Mouse (Mus musculus) olfactory bulb, adult 2 months (tissue): ENCODE data around the gene Galnt13. TPM values are rescaled to one million over a fixed set of nuclear protein-coding genes. Genes with fewer than 3 reads are reported as not detected.
"Not testable (repeated sequence)": the region's sequence is repeated elsewhere in the genome, so short reads cannot be mapped to it uniquely, and the experiment has no call there.

Experiments used
- H3K27ac ChIP-seq: fragments of 200-500 bp; 2 replicates; pipeline ENCODE4 v1.5.1; 2012; ENCODE audit warnings: low read depth, low read length; ENCODE audit not compliant: insufficient read depth
- H3K4me1 ChIP-seq: fragments of 200-500 bp; 2 replicates; pipeline ENCODE4 v1.6.1; 2012; ENCODE audit warnings: low read length; ENCODE audit not compliant: control insufficient read depth, insufficient read depth
- H3K4me3 ChIP-seq: fragments of 200-500 bp; 2 replicates; pipeline ENCODE4 v1.5.1; 2012; ENCODE audit warnings: mild to moderate bottlenecking, low read depth, low read length, moderate library complexity; ENCODE audit not compliant: insufficient read depth
- CTCF ChIP-seq: fragments of 200-500 bp; IDR thresholded peaks from 2 replicates; pipeline ENCODE4 v1.5.1; 2012; ENCODE audit warnings: low read depth, mild to moderate bottlenecking, low read length, moderate library complexity; ENCODE audit not compliant: insufficient read depth
- POLR2A ChIP-seq: fragments of 200-500 bp; IDR thresholded peaks from 2 replicates; pipeline ENCODE4 v1.6.1; 2012; ENCODE audit warnings: mild to moderate bottlenecking, low read depth, low read length, moderate library complexity; ENCODE audit not compliant: insufficient read depth
- WGBS: fragments of 180-500 bp; shearing (Covaris S2); methylation state at CpG from one replicate; pipeline ENCODE4 v1.1.7; 2018; 5-methylcytosine and 5-hydroxymethylcytosine counted together
- polyA plus RNA-seq: library from polyadenylated mRNA; stranded (reverse); fragments of >200 nt; gene quantifications from 2 replicates; pipeline ENCODE4 v1.2.4, GENCODE M21; 2012; ENCODE audit warnings: low replicate concordance; ENCODE audit not compliant: missing spikeins, insufficient read depth, insufficient read length

The Galnt13 gene
- polyA plus RNA-seq, 1 experiment, result not detected

DNA sequence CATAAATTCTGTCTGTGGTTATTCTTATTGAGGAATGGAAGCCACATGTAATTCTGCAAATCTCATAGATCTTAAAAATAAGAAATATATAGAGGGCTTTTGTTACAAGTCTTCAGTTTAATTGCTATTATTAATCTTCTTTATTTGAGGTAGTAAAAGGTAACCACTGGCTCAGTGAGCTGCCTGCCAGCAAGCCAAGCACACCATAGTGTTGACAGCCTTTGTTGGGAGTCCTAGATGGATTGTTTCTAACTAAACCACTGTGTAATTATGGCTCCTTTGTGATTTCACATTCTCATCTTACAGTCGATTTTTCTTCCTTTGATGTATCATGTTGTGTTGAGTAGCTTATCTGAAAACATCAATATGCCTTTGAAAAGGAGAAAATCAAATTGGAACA lies 405.1 kb downstream of the Galnt13 start:
- Histone ChIP-seq H3K4me3 (no peak overlapping the region), H3K27ac (no peak overlapping the region), H3K4me1 (no peaks in the 10 kb centered on the region)
- 26% methylated on average over 1 of the region's 1 CpGs for WGBS
- no peak for TF ChIP-seq CTCF
- no peak for TF ChIP-seq POLR2A

DNA sequence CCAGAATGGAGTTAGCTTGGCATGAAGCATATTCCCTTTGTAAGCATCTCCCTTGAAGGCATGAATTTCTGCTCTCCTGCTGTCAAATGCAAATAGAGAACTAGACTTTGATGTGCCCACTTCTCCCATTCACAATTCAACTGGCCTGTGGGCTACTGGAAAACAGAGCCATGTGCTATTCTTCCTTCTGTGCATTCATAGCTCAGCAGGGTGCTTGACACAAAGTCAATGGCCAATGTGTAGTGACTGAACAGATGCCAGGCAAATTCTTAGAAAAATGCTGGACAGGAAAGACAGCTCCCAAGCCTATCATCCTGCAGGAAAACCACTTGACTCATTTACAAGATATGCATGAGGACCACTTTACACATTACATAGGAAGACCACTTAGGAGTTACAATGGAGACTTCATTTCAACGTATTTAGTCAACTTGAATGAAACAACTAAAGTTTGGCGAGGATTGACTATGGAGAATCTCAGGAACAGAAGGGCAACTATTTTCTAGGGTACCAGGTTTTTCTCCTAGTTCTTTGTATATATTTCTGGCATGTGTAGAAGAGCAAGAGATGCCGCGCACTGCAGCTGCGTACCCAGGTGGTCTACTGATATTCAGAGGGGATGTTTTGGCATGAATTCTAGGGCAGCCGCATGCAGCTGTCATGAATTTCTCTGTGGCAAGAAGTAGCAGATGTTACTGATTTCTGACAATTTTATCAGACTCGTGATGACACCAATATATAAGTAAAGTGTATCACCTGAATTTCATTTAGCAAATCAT lies 470.4 kb downstream of the Galnt13 start:
- TF ChIP-seq POLR2A (no peak), CTCF (no peak)
- 76% methylated on average over 7 of the region's 7 CpGs for WGBS
- H3K4me3 ChIP-seq, result no peak overlapping the region
- no peak overlapping the region for H3K27ac ChIP-seq
- no peaks in the 10 kb centered on the region for H3K4me1 ChIP-seq

DNA sequence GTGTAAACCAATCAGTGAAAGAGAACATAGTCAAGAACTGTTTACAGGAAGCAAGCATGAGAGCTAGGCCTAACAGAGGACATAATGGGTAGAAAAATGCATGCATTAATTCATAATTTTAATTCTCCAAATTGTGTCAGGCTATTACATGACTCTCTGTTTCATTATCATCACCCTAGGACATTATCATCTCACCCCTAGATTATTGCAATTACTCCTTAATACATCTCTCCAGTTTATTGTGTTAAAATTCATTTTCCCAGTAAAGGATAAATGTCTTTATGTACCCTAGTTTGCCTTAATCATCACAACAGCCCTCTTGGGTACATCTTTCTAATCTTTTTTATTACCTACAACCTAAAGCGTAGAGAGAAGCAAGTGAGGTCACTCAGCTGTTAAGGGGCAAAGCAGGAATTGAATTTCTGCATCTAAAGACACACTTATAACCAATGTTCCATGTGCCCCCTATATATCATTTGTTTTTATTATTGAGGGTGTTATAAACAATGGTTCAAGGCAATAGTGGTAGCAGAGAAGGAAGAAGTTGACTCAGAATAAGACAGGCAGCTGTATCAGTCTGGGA lies 479.1 kb downstream of the Galnt13 start:
- no peak for TF ChIP-seq CTCF
- TF ChIP-seq POLR2A, result no peak
- Histone ChIP-seq H3K4me3 (no peak overlapping the region), H3K27ac (no peak overlapping the region), H3K4me1 (no peaks in the 10 kb centered on the region)
- 94% methylated on average over 1 of the region's 1 CpGs for WGBS

DNA sequence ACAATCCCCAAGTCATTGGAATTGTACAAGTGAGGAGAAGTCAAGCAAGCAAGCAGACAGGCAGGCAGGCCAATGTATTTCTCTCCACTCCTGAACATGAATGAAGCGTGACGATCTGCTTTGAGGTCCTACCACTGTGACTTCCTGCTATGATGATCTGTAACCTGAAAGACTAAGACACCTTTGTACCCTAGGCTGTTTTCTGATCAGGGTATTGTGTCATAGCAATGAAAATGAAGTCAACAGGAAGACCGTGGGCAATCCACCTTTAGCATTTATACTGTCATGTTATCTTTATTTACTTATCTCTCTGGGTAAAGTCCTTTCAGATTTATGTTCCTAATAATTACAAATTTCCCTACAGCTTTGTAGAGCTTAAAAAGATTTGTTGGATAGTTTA lies 500.3 kb downstream of the Galnt13 start:
- WGBS, result 96% methylated on average over 3 of the region's 3 CpGs
- TF ChIP-seq POLR2A, result no peak
- no peak for TF ChIP-seq CTCF
- no peak overlapping the region for H3K27ac ChIP-seq
- H3K4me1 ChIP-seq, result no peaks in the 10 kb centered on the region
- H3K4me3 ChIP-seq, result no peak overlapping the region

DNA sequence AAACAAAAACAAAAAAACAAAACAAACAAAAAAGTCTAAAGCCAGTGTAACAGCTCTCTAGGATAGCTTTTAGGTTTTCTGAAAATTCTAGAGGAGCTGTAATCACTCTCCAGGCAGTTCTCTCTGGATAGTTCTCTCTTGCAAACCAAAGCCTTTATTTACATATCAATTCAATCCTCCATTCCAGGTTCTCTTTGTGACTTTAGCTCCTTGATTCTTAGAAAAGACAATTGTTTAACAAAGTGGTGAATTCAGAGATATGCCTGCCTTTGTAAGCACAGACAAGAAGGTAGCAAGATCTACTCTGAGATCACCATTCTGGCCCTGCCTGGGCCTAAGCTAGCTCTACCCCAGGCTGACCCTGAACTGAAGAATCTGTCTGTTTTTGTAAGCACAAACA lies 501.2 kb downstream of the Galnt13 start:
- Histone ChIP-seq H3K27ac (no peak overlapping the region), H3K4me1 (no peaks in the 10 kb centered on the region), H3K4me3 (no peak overlapping the region)
- TF ChIP-seq CTCF, result no peak
- no peak for TF ChIP-seq POLR2A

DNA sequence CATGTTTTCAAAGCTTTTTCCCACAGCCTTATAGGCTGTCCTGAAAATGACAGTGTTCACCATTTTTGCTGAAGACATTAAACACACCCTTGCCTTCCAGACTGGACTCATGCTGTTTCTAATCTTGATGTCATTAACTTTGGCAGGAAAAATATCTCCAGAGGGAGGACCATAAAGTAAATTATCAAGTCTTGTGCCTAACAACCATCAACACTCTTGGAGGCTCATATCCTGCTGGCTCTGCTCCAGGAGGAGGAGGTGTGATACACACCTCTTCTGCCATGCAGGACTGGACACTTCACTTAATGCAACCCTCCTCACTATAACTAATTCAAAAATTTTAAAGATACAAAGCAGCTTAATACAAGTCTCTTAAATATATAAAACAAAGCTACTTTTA lies 502.0 kb downstream of the Galnt13 start:
- Histone ChIP-seq H3K4me3 (no peak overlapping the region), H3K27ac (no peak overlapping the region), H3K4me1 (no peaks in the 10 kb centered on the region)
- TF ChIP-seq CTCF (no peak), POLR2A (no peak)

DNA sequence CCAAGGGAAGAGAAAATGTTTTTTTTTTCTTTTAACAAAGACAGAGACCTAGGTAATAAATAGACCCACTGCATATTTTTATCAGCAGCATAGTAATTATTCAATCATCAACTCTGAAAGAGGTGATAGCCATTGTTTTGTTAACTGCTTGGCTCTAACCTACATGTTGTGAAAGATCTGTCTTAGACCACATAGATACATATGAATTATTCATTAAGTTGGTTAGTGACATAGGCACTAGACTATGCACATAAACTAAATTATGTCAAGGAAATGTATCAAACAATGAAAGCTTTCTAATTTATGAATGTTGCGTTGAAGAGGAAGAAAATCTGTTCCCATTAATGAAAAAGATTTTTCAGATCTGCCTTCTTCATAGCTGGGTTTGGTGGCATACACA lies 507.3 kb downstream of the Galnt13 start:
- no peak overlapping the region for H3K4me3 ChIP-seq
- TF ChIP-seq POLR2A, result no peak
- no peak for TF ChIP-seq CTCF
- H3K27ac ChIP-seq, result no peak overlapping the region
- H3K4me1 ChIP-seq, result no peaks in the 10 kb centered on the region
- 81% methylated on average over 1 of the region's 1 CpGs for WGBS

DNA sequence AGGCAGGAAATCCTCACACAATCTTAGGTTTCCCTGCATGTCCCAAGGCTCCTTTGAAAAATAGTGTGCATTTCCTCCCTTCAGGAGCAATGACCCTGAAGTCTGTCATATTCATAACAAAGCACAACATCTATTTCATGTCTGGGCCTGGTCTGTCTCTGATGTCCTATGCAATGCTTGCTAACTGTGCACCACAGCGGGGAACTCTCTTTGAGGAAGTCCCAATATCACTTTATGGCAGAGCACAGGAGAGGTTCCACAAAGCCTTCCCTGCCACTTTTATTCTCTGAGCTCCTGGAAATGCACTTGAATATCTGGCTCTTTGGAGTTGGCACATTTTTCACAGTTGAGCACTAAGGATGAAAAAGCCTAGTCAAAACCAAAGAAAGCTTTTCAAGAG lies 547.7 kb downstream of the Galnt13 start:
- WGBS, result 86% methylated on average over 1 of the region's 1 CpGs
- H3K4me1 ChIP-seq, result no peaks in the 10 kb centered on the region
- TF ChIP-seq POLR2A (no peak), CTCF (no peak)
- H3K27ac ChIP-seq, result no peak overlapping the region
- H3K4me3 ChIP-seq, result no peak overlapping the region

DNA sequence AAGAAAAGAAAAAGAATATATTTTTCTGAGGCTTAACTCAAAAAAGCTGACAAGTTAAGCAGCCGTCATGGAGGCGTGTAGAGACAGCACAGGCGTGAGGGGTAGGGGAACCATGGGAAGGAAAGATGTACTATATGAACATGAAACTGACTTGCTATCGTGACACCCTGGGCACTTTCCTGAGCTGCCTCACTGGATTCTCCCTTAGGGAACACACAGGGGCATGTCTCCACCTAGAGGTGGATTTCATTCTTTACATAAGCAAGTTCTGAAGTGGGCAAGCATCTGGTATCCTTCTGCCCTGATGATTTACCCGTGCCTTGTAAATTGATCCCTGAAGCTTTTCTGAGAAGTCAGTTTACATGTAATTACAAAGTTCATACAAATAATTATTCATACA lies 586.4 kb downstream of the Galnt13 start:
- H3K27ac ChIP-seq, H3K4me3 ChIP-seq, H3K4me1 ChIP-seq: not testable (repeated sequence)
- WGBS, result no CpG with 5 or more reads among the region's 5 CpGs

DNA sequence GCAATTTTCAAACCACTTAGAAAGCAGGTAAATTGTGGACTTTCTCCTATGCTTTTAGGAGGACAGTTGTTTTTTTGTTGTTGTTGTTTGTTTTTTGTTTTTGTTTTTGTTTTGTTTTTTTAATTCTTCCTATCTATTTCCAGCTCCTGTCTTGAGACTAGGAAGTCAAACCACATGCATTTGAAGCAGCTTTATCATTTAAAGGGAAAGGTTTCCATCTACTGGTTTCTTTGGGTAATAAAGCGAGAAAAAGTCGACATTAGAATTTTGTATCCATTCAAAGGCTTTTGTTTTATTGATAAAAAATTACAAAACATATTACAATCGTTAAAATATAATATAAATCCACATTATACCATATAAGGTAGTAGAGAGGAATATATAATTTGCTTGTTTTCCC lies 598.5 kb downstream of the Galnt13 start:
- no peak overlapping the region for H3K4me3 ChIP-seq
- TF ChIP-seq POLR2A, result no peak
- TF ChIP-seq CTCF, result no peak
- WGBS, result 59% methylated on average over 3 of the region's 3 CpGs
- H3K4me1 ChIP-seq, result no peaks in the 10 kb centered on the region
- no peak overlapping the region for H3K27ac ChIP-seq
